Mouse (Mus musculus): ENCODE results near the gene Rab40c. TPM values are rescaled to one million over a fixed set of nuclear protein-coding genes. Genes with fewer than 3 reads are reported as not detected.

Gene Rab40c
- polyA plus RNA-seq, 1 experiment from 2014 or later, result 20.0 TPM

- DNase-seq (ENCODE audit: low spot score), result no peak
Observed at GRCm38 (mm10) chr17:25946891-25947290, 27.4 kb upstream of the Rab40c start.

- no peak for DNase-seq (ENCODE audit: low spot score)
Observed at GRCm38 (mm10) chr17:25946349-25946748, 26.8 kb upstream of the Rab40c start.

- DNase-seq (ENCODE audit: low spot score), result no peak
Observed at GRCm38 (mm10) chr17:25945517-25946155, 26.1 kb upstream of the Rab40c start.

GRCm38 (mm10) chr17:25944366-25945163 lies 25.0 kb upstream of the Rab40c start, which contains the start of the genes Pigq and Nhlrc4:
Gene Pigq, minus strand, starts transcription at chr17:25944936.
Gene Nhlrc4, minus strand, starts transcription at chr17:25944961.
- no peak for DNase-seq (ENCODE audit: low spot score)

GRCm38 (mm10) chr17:25943769-25944168 lies 24.2 kb upstream of the Rab40c start:
- DNase-seq (ENCODE audit: low spot score), result no peak

- no peak for DNase-seq (ENCODE audit: low spot score)
Observed at GRCm38 (mm10) chr17:25943221-25943620, 23.7 kb upstream of the Rab40c start.

GRCm38 (mm10) chr17:25942597-25943151 lies 23.1 kb upstream of the Rab40c start:
- no peak for DNase-seq (ENCODE audit: low spot score)

GRCm38 (mm10) chr17:25941511-25942241 lies 22.1 kb upstream of the Rab40c start:
- DNase-seq (ENCODE audit: low spot score), result peak; percentile 65

- no peak for DNase-seq (ENCODE audit: low spot score)
Observed at GRCm38 (mm10) chr17:25934526-25934925, 15.0 kb upstream of the Rab40c start.

- DNase-seq (ENCODE audit: low spot score), result no peak
Observed at GRCm38 (mm10) chr17:25925348-25925747, 5.8 kb upstream of the Rab40c start.

- no peak for DNase-seq (ENCODE audit: low spot score)
Observed at GRCm38 (mm10) chr17:25922120-25922519, 2.6 kb upstream of the Rab40c start.

GRCm38 (mm10) chr17:25919786-25920642 lies 487 bp upstream of the Rab40c start:
- peak; percentile 99 for DNase-seq (ENCODE audit: low spot score)

- DNase-seq (ENCODE audit: low spot score), result no peak
Observed at GRCm38 (mm10) chr17:25918037-25918750, 1.3 kb downstream of the Rab40c start.

GRCm38 (mm10) chr17:25916931-25917647 lies 2.4 kb downstream of the Rab40c start:
- no peak for DNase-seq (ENCODE audit: low spot score)

GRCm38 (mm10) chr17:25914295-25914694 lies 5.2 kb downstream of the Rab40c start:
- no peak for DNase-seq (ENCODE audit: low spot score)

GRCm38 (mm10) chr17:25913877-25914275 lies 5.7 kb downstream of the Rab40c start:
- no peak for DNase-seq (ENCODE audit: low spot score)

- DNase-seq (ENCODE audit: low spot score), result no peak
Observed at GRCm38 (mm10) chr17:25913186-25913876, 6.2 kb downstream of the Rab40c start.

GRCm38 (mm10) chr17:25911816-25912215 lies 7.7 kb downstream of the Rab40c start:
- DNase-seq (ENCODE audit: low spot score), result no peak

GRCm38 (mm10) chr17:25907640-25908039 lies 11.9 kb downstream of the Rab40c start:
- DNase-seq (ENCODE audit: low spot score), result no peak
